Mouse (Mus musculus): Measurements from ENCODE around the gene Cnpy2. TPM values are rescaled to one million over a fixed set of nuclear protein-coding genes. Genes with fewer than 3 reads are reported as not detected.
A peak's percentile ranks its signal among the peaks of the same experiment; 100 is the strongest.

Gene Cnpy2
- total RNA-seq, 2 experiments from 2014 or later, result 66.8 to 67.5 TPM

GRCm38 (mm10) chr10:128370601-128371000, 48.3 kb downstream of the Cnpy2 start:
- intact Hi-C loops (cut with DNase I), result no loop called here
- DNase-seq (ENCODE audit: extremely low spot score in 1 of 2, low spot score in 2 of 2), result no peak
- no peak for TF ChIP-seq CTCF (IDR thresholded peaks at IDR 0.05)

GRCm38 (mm10) chr10:128372142-128372541, 49.9 kb downstream of the Cnpy2 start:
- no peak overlapping the region for H3K27ac ChIP-seq
- peak; percentile 36 for TF ChIP-seq CTCF (IDR thresholded peaks at IDR 0.05)
- intact Hi-C loops (cut with DNase I), result no loop called here
- no peak for DNase-seq (ENCODE audit: extremely low spot score in 1 of 2, low spot score in 2 of 2)
- no peak overlapping the region for H3K4me3 ChIP-seq

More at GRCm38 (mm10) chr10:128370601-128371000, 48.3 kb downstream of the Cnpy2 start:
- H3K4me3 ChIP-seq, result no peak overlapping the region
- H3K27ac ChIP-seq, result no peak overlapping the region

- TF ChIP-seq CTCF (IDR thresholded peaks at IDR 0.05), result no peak
- intact Hi-C loops (cut with DNase I), result no loop called here
These were observed 50.9 kb downstream of the Cnpy2 start for GRCm38 (mm10) chr10:128372989-128373748.

GRCm38 (mm10) chr10:128374393-128374792, 52.1 kb downstream of the Cnpy2 start:
- no peak overlapping the region for H3K4me3 ChIP-seq
- TF ChIP-seq CTCF (IDR thresholded peaks at IDR 0.05), result peak; percentile 29
- peak in 1 of 2 experiments; percentile 8 for DNase-seq (ENCODE audit: extremely low spot score in 1 of 2, low spot score in 2 of 2)
- intact Hi-C loops (cut with DNase I), result no loop called here
- no peak overlapping the region for H3K27ac ChIP-seq

More at GRCm38 (mm10) chr10:128372989-128373748, 50.9 kb downstream of the Cnpy2 start:
- no peak overlapping the region for H3K4me3 ChIP-seq
- no peak for DNase-seq (ENCODE audit: extremely low spot score in 1 of 2, low spot score in 2 of 2)
- no peak overlapping the region for H3K27ac ChIP-seq

- TF ChIP-seq CTCF (IDR thresholded peaks at IDR 0.05), result no peak
- Histone ChIP-seq H3K27ac (peak overlapping the region; percentile 96), H3K4me3 (peak overlapping the region; percentile 75)
- intact Hi-C loops (cut with DNase I), result loop anchor here (2.0 kb wide), 1 partner anchor 83 kb away; the partner anchor contains the start of gene Smarcc2
- no peak for DNase-seq (ENCODE audit: extremely low spot score in 1 of 2, low spot score in 2 of 2)
These were observed 53.8 kb downstream of the Cnpy2 start for GRCm38 (mm10) chr10:128376099-128376454.

GRCm38 (mm10) chr10:128376455-128377211, 54.4 kb downstream of the Cnpy2 start, which contains the start of gene Ankrd52:
Ankrd52 (plus strand) TSS chr10:128377115.
- intact Hi-C loops (cut with DNase I), result loop anchor here (2.0 kb wide), 1 partner anchor 82 kb away; the partner anchor contains the start of gene Smarcc2

More at GRCm38 (mm10) chr10:128376455-128377211, 54.4 kb downstream of the Cnpy2 start, which contains the start of gene Ankrd52:
- Histone ChIP-seq H3K27ac (peak within 1 kb of the TSS; percentile 96), H3K4me3 (peak within 1 kb of the TSS; percentile 75)
- TF ChIP-seq CTCF (IDR thresholded peaks at IDR 0.05), result peak; percentile 53
- DNase-seq (ENCODE audit: extremely low spot score in 1 of 2, low spot score in 2 of 2), result peak; percentile 86 to 90

Other genes with a start within 250 kb of the Cnpy2 start
- 1,000 to 10,000 TPM; 1,628 to 1,633 TPM for gene Atp5b, start 239.2 kb upstream of the Cnpy2 start, total RNA-seq (2021)
- gene Baz2a, start 230.9 kb upstream of the Cnpy2 start, total RNA-seq (2021), result 10 to 100 TPM; 42.2 to 45.1 TPM
- gene Rbms2, start 142.2 kb upstream of the Cnpy2 start, total RNA-seq (2021), result 10 to 100 TPM; 15.6 to 16.4 TPM
- gene Gls2, start 128.0 kb upstream of the Cnpy2 start, total RNA-seq (2021), result 10 to 100 TPM; 36.2 to 37.1 TPM
- 10 to 100 TPM in 1 of 2 experiments, 1 to 10 TPM in 1; 9.5 to 10.4 TPM for gene Spryd4, start 110.7 kb upstream of the Cnpy2 start, total RNA-seq (2021)
- gene Mip, start 96.6 kb upstream of the Cnpy2 start, total RNA-seq (2021), result not detected
- 1 to 10 TPM; 8.2 to 9.1 TPM for gene Timeless, start 90.4 kb upstream of the Cnpy2 start, total RNA-seq (2021)
- not detected for gene Apon, start 68.4 kb upstream of the Cnpy2 start, total RNA-seq (2021)
- not detected for gene Apof, start 53.8 kb upstream of the Cnpy2 start, total RNA-seq (2021)
- 10 to 100 TPM; 29.2 to 31.5 TPM for gene Stat2, start 51.9 kb upstream of the Cnpy2 start, total RNA-seq (2021)
- gene Il23a, start 23.7 kb upstream of the Cnpy2 start, total RNA-seq (2021), result not detected
- 10 to 100 TPM; 15.8 TPM for gene Pan2, start 19.1 kb upstream of the Cnpy2 start, total RNA-seq (2021)
- gene Cs, start 15.3 kb downstream of the Cnpy2 start, total RNA-seq (2021), result 100 to 1,000 TPM; 216 to 218 TPM
- gene Coq10a, start 46.5 kb downstream of the Cnpy2 start, total RNA-seq (2021), result 10 to 100 TPM; 53.0 to 54.6 TPM
- 10 to 100 TPM; 60.8 to 63.9 TPM for gene Ankrd52, start 54.7 kb downstream of the Cnpy2 start, total RNA-seq (2021)
- gene Slc39a5, start 78.8 kb downstream of the Cnpy2 start, total RNA-seq (2021), result not detected
- 10 to 100 TPM; 87.0 to 91.1 TPM for gene Nabp2, start 89.0 kb downstream of the Cnpy2 start, total RNA-seq (2021)
- 10 to 100 TPM; 74.0 to 76.6 TPM for gene Rnf41, start 89.2 kb downstream of the Cnpy2 start, total RNA-seq (2021)
- 100 to 1,000 TPM; 253 to 254 TPM for gene Smarcc2, start 136.8 kb downstream of the Cnpy2 start, total RNA-seq (2021)
- 100 to 1,000 TPM; 555 to 562 TPM for gene Myl6, start 171.7 kb downstream of the Cnpy2 start, total RNA-seq (2021)
- gene Myl6b, start 176.2 kb downstream of the Cnpy2 start, total RNA-seq (2021), result 10 to 100 TPM; 30.7 to 32.9 TPM
- gene Esyt1, start 203.4 kb downstream of the Cnpy2 start, total RNA-seq (2021), result 10 to 100 TPM; 10.2 to 10.4 TPM
- 10 to 100 TPM; 12.4 to 15.7 TPM for gene Zc3h10, start 225.3 kb downstream of the Cnpy2 start, total RNA-seq (2021)
- 1,000 to 10,000 TPM; 1,506 to 1,537 TPM for gene Rpl41, start 226.8 kb downstream of the Cnpy2 start, total RNA-seq (2021)
- 10 to 100 TPM; 51.7 to 58.0 TPM for gene Pa2g4, start 243.5 kb downstream of the Cnpy2 start, total RNA-seq (2021)

Measured in left cerebral cortex, adult 2 months (tissue).